Mouse (Mus musculus): ENCODE data around the gene Tifa.
A peak's percentile ranks its signal among the peaks of the same experiment; 100 is the strongest.

Gene Tifa

DNA sequence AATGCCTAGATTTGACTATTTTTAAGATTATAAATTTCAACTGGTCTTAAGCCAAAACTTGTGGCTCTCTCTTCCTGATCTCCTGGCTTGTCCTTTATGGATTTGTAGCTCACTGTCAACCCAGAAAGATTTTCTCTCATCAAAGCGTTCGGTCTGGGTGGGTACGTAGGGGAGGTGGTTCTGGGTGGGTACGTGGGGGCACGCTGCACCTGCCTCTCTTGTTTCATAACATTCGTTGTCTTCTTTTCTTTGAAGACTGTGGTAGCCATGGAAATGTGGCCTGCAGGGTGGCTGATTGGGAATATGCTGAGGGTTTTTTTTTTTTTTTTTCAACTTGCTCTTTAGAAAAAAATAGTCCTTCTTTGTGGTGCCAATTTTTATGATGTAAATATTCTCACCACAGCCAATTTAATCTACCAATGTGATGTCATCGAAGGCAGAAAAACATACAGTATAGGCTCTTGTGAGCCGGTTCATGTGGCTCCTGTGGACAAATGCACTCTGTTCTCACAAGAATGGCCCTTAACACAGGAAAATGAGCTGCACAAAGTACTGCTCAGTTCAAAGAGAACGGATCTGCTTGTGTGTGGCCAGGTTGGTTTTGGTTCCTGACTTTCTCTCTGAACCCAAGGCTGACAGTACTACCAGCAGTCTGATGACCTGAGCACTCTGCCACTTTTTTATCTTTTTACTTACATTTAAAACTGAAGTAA is 78.6 kb downstream of the Tifa start:
- no peak for DNase-seq (ENCODE audit: low read depth)

DNA sequence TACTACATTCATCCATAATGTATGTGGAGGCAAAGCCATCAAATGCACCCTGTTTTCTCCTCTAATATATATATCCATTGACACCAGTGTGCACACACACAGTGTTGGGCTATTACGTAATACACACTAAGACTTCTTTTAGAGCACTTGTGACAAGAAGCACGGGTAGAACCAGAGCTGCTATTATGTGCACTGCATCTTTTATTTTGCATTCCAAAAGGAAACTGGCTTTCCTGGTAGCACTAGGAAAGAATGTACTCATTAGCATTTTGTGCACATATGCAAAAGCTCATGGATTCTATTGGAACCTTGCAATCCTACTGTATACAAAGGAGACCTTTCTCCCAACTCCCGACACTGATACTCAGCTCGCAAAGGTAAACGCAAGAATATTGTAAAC is 79.3 kb downstream of the Tifa start:
- no peak for DNase-seq (ENCODE audit: low read depth)

DNA sequence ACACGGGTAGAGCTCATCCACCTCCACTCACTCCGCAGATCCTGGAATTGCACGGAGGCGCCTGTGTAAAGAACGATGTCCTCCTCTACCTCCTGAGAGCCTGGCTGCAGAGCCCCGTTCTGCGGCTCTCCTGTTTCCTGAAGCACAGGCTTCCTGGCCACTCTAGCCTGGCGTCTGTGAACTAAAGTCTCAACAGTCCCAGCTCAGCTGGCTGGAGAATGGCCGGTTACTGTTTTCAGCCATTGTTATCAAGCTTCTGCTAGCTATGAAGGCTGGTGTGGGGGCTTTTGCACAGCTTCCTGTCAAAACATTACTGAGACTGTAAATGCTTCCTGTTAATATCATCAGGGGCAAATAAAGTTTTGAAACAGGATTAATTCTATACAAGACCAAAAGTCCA is 82.0 kb downstream of the Tifa start:
- DNase-seq (ENCODE audit: low read depth): no peak

DNA sequence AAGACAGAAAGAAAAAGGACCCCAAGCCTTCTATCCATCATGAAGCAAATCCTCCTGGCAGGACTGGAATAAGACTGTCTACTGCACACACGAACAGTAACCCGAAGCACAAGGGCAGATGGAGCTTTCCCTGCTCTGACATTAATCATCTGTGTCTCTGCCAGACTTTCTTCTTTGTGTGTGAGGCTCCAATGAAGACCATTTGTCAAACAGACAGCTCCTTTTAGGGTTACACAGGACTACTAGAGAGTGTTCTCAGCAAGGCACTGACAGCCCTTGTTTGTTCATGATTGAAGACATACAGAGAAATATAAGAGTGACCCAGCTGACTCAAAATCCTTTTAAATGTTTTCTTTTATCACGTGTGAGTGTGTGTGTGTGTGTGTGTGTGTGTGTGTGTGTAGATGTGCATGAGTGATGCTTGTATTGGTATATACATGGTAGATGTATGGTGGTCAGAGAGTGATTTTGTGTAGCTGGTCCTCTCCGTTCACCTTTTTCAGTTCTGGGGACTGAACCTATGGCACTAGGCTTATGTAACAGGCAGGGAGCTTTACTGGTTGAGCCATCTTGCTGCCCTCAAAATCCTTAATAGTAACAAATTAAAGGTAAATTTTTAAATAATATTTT is 84.8 kb downstream of the Tifa start:
- DNase-seq (ENCODE audit: low read depth): no peak

DNA sequence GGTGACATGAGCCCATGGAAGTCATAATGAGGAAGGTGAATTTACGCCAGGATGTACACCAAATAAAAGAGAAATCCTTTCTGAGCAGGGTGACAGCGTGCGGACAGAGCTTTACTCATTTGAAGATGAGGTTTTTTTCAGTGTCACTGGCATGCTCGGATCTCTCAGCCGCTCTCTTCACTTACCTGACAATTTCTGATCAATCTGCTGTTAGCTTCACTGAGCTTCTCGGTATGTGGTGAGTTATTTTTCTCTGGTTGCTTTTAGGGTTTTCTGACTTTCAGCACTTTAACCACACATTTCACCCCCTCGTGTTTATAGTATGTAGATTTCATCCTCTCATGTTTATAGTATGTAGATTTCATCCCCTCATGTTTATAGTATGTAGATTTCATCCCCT is 85.5 kb downstream of the Tifa start:
- DNase-seq (ENCODE audit: low read depth): peak; percentile 52

DNA sequence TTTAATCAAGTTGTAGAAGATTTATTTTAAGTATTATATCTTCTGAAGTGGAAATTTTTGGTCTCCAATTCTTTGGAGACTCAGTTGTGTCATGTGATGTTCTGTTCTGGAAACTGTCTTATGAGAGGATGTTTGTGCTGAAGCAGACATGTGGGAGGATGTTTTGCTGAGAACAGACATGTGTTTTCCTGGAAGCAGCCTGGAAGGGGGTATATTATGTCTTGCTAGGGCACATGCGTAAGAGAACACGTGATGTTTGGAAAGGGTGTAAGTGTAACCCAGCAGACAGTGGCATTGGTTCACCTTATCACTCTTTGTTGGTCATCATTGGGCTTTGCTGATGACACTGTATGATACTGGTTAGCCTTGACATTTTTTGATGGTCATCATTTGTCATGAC is 85.9 kb downstream of the Tifa start:
- peak; percentile 59 for DNase-seq (ENCODE audit: low read depth)

DNA sequence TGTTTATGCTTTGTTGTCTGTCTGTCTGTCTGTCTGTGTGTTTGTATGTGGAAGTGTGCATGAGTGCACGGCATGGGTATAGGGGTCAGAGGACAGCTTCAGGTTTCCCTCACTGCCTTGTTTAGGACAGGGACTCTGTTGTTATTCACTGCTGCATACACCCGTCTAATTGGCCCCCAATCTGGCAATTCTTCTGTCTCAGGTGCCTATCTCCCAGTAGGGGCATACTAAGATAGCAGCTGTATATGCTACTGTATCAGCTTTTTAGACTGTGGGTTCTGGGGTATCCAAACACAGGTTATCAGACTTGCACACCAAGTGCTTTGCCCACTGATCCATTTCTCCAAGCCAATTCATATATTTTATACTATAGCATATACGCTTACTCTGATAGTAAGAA is 90.4 kb downstream of the Tifa start:
- no peak for DNase-seq (ENCODE audit: low read depth)

DNA sequence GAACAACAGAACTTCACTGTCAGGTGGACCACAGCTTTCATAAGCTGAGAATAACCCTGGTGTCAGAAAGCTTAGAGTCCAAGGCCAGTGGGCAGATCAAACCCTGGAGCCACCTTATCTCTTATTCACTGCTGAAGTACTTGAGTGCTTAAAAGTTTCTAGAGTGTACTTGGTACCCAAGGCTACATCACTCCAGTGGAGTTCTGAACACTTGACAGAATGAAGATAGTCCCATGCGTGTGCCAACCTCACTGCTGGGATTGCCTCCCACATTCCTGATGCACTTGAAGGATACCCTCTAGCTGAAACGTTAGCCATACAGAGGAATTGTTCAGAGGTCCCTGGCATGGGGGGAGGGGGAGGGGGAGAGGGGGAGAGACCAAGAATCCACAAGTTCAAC is 92.1 kb downstream of the Tifa start:
- DNase-seq (ENCODE audit: low read depth): no peak

Measured in induced T-regulatory cell, adult 2 months (primary cell).